Mouse (Mus musculus) cerebellum, adult 2 months (tissue): ENCODE measurements around the gene Chd3.

Experiments
- CTCF ChIP-seq: fragments of 200-500 bp; IDR thresholded peaks from 2 replicates; pipeline ENCODE4 v1.5.1; 2011; ENCODE audit warnings: low read depth, mild to moderate bottlenecking, control low read depth, low read length, moderate library complexity, borderline replicate concordance; ENCODE audit not compliant: insufficient read depth
- POLR2A ChIP-seq: fragments of 200-500 bp; IDR thresholded peaks from 2 replicates; pipeline ENCODE4 v1.6.1; 2011; ENCODE audit warnings: low read length, control low read depth, borderline replicate concordance; ENCODE audit not compliant: insufficient read depth

GRCm38 (mm10) chr11:69404595-69405396, 35.6 kb upstream of the Chd3 start:
- TF ChIP-seq CTCF (no peak), POLR2A (no peak)
